Mouse (Mus musculus): ENCODE results near the gene Grin1.

DNA sequence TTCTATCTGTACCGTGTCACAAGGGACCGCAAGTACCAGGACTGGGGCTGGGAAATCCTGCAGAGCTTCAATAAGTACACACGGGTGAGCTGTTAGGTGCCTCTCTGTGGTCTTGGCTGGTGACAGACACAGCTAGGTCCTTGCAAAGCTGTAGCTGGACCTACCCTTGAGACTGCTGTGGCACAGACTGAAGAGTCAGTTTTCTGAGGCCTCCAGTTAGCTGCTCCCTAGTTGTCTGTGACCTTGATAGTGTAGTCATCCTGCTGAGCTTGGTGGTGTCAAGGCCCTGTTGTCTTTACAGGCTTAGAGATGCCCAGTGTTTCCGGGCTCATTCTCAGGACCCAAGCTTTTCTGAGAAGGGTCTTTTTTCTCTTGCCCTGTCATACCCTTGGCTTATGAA is 30.5 kb upstream of the Grin1 start:
- TF ChIP-seq POLR2A (IDR thresholded peaks at IDR 0.05; ENCODE audit: low read depth, low read length) (no peak), CTCF (conservative IDR thresholded peaks at IDR 0.05; ENCODE audit: insufficient read depth, insufficient read length, low read depth, low read length) (no peak)

All from kidney, adult 2 months (tissue).